Mouse (Mus musculus) central nervous system, embryonic 14 days (tissue): Measurements from ENCODE around the gene Gm4881. TPM values are rescaled to one million over a fixed set of nuclear protein-coding genes. Genes with fewer than 3 reads are reported as not detected.

Experiments
- polyA plus RNA-seq: library from polyadenylated mRNA; depleted of rRNA; stranded (reverse); fragments of >200 nt; gene quantifications from 2 replicates; pipeline ENCODE4 v1.2.3, GENCODE M21; 2012; rRNA removed

The Gm4881 gene
- 5.2 and 8.5 TPM in 2 replicates for polyA plus RNA-seq

GRCm38 (mm10) chr7:24944257-24944950, at the start of gene Gm4881:
Gene Gm4881 (minus strand): TSS chr7:24944494.

GRCm38 (mm10) chr7:24971972-24972893, 27.9 kb upstream of the Gm4881 start, which contains the start of gene Rabac1:
Gene Rabac1 (minus strand): TSS chr7:24972754.

DNA sequence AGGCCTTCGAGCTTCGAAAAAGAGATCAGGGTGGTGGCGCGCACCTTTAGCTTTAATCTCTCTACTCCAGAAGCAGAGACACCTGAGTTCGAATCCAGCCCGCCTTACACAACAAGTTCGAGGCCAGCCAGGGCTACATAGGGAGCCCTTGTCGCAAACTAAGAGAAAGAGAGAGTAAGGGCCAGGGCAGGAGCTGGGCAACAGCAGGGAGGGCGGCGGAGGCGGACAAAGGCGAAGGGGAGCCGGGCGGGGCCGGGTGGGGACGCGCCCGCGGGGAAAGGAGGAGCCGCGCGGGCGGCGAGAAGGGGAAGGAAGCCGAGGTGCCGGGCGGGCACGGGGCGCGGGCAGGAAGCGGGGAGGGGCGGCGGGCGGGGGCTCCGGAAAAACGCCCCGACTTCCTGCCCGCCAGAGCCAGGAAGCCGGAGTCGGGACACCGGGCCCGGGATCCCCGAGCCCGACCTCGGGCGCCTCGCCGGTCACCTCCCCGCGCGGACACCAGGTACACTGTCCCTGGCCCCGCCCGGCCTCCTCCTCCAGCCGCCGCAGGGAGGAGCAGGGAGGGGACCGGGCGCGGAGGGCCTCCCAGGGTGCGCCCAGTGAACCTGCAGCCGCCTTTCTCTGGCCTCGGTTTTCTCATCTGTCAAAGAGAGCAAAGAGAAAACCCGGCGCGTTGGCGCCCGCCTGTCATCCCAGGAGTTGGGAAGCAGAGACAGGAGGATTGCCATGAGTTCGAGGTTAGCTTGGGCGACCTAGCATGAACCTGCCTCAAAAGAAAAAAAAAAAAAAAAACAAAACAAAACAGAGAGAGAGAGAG, 41.5 kb downstream of the Gm4881 start, which contains the start of gene Arhgef1:
Gene Arhgef1 (plus strand): TSS at position 283 of the 814 bp plus-strand sequence.

DNA sequence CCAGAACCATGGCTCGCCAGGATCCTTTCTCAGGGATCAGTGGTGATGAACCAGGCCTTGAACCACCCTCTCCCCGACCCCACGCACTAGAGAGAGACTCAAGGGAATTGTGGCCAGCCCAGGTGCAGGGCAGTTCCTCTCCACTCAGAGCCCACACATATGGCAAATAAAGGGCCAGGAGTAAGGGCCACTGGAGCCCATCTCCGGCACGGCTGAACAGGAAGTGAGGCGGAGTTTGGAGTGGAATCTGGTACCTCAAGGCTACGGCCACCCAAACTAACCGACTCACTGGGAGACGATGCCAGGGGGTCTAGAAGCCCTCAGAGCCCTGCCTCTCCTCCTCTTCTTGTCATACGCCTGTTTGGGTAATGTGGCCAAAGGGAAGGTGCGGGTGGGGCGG, 47.1 kb downstream of the Gm4881 start, which contains the start of gene Cd79a:
Gene Cd79a (plus strand): TSS at position 158 of the 400 bp plus-strand sequence.

GRCm38 (mm10) chr7:24883896-24884692, 60.2 kb downstream of the Gm4881 start, which contains the start of gene Rps19:
Gene Rps19 (plus strand): TSS chr7:24884371.

Other genes with a start within 250 kb of the Gm4881 start
- not detected in 2 replicates for gene BC049730, start 235.3 kb downstream of the Gm4881 start, polyA plus RNA-seq
- not detected in 2 replicates for gene Gm4763, start 217.6 kb downstream of the Gm4881 start, polyA plus RNA-seq
- 0.20 and 0.22 TPM in 2 replicates for gene Cd177, start 184.2 kb downstream of the Gm4881 start, polyA plus RNA-seq
- 0.14 and 0.45 TPM in 2 replicates for gene Ceacam10, start 167.3 kb downstream of the Gm4881 start, polyA plus RNA-seq
- 33.7 and 39.2 TPM in 2 replicates for gene Gm9844, start 82.3 kb downstream of the Gm4881 start, polyA plus RNA-seq
- gene Lypd4, start 74.6 kb downstream of the Gm4881 start, polyA plus RNA-seq, result 0.05 TPM in 1 of 2 replicates, not detected in the other
- gene Dmrtc2, start 74.4 kb downstream of the Gm4881 start, polyA plus RNA-seq, result 0.08 and 0.16 TPM in 2 replicates
- 801 and 813 TPM in 2 replicates for gene Rps19, start 60.1 kb downstream of the Gm4881 start, polyA plus RNA-seq
- gene Cd79a, start 47.1 kb downstream of the Gm4881 start, polyA plus RNA-seq, result 0.44 and 0.59 TPM in 2 replicates
- 188 and 209 TPM in 2 replicates for gene Arhgef1, start 41.6 kb downstream of the Gm4881 start, polyA plus RNA-seq
- gene Rabac1, start 28.3 kb upstream of the Gm4881 start, polyA plus RNA-seq, result 197 and 219 TPM in 2 replicates
- gene Atp1a3, start 61.5 kb upstream of the Gm4881 start, polyA plus RNA-seq, result 185 and 206 TPM in 2 replicates
- 120 and 130 TPM in 2 replicates for gene Grik5, start 127.9 kb upstream of the Gm4881 start, polyA plus RNA-seq
- 36.7 and 37.7 TPM in 2 replicates for gene Zfp574, start 128.1 kb upstream of the Gm4881 start, polyA plus RNA-seq
- 37.3 and 37.7 TPM in 2 replicates for gene Pou2f2, start 235.2 kb upstream of the Gm4881 start, polyA plus RNA-seq